Mouse (Mus musculus) forebrain, embryonic 15.5 days (tissue): ENCODE data around the gene Cacna1b. TPM values are rescaled to one million over a fixed set of nuclear protein-coding genes. Genes with fewer than 3 reads are reported as not detected.

Experiments
- ATAC-seq: fragments of 200-750 bp; cut with Nextera tagmentation; replicated peaks from 2 replicates; pipeline ENCODE4 v1.8.0; 2017; ENCODE audit warnings: mild to moderate bottlenecking, moderate TSS enrichment, moderate library complexity
- H3K27ac ChIP-seq: fragments of 300-500 bp; sonication (generic); replicated peaks from 2 replicates; pipeline ENCODE4 v1.5.1; 2015; ENCODE audit warnings: mild to moderate bottlenecking, inconsistent platforms
- H3K27me3 ChIP-seq: fragments of 300-500 bp; sonication (generic); 2 replicates; pipeline ENCODE4 v1.6.1; 2015; ENCODE audit warnings: inconsistent platforms
- H3K36me3 ChIP-seq: fragments of 300-500 bp; sonication (generic); 2 replicates; pipeline ENCODE4 v1.6.1; 2015; ENCODE audit warnings: mild to moderate bottlenecking, inconsistent platforms
- H3K4me1 ChIP-seq: fragments of 300-500 bp; sonication (generic); 2 replicates; pipeline ENCODE4 v1.6.1; 2015; ENCODE audit warnings: inconsistent platforms
- H3K4me2 ChIP-seq: fragments of 300-500 bp; sonication (generic); replicated peaks from 2 replicates; pipeline ENCODE4 v1.6.1; 2015; ENCODE audit warnings: mild to moderate bottlenecking, inconsistent platforms
- H3K4me3 ChIP-seq: fragments of 300-500 bp; sonication (generic); 2 replicates; pipeline ENCODE4 v1.5.1; 2015; ENCODE audit warnings: mild to moderate bottlenecking, inconsistent platforms
- H3K9ac ChIP-seq: fragments of 300-500 bp; sonication (generic); replicated peaks from 2 replicates; pipeline ENCODE4 v1.6.1; 2015; ENCODE audit warnings: mild to moderate bottlenecking, inconsistent platforms
- H3K9me3 ChIP-seq: fragments of 300-500 bp; sonication (generic); 2 replicates; pipeline ENCODE4 v1.6.1; 2016; ENCODE audit warnings: inconsistent platforms
- WGBS: fragments of 180-500 bp; shearing (Covaris S2); methylation state at CpG from one replicate; pipeline ENCODE4 v1.1.7; 2015; ENCODE audit warnings: mixed read lengths; 5-methylcytosine and 5-hydroxymethylcytosine counted together
- polyA plus RNA-seq: library from polyadenylated mRNA; unstranded; fragments of >200 nt; fragmentation: Nextera tagmentation; extraction: Ambion mirVana; gene quantifications from 2 replicates; pipeline ENCODE4 v1.2.1, GENCODE M21; 2015

Cacna1b gene
- polyA plus RNA-seq, 1 experiment from 2014 or later: 8.4 TPM

DNA sequence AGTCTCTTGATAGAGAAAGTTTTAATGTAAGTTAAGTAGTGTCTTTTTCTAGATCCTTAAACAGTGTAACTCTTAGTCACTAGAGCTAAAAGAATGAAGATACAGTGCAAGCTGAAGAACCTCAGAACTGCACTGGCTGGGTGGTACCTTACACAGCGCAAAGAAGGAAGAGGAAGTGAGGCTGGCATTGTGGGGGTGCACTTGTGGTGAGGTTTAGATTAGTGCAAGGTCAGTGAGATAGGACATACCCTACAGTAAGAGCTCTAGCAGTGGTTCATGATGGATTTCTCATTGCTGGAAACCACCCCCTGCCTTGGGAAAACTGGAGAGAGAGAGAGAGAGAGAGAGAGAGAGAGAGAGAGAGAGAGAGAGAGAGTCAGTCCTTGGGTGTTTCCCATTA lies 192.0 kb downstream of the Cacna1b start:
- Histone ChIP-seq H3K4me2 (no peak overlapping the region), H3K9ac (no peak overlapping the region), H3K27me3 (no peaks in the 10 kb centered on the region), H3K4me1 (no peaks in the 10 kb centered on the region), H3K4me3 (no peak overlapping the region), H3K9me3 (no peaks in the 10 kb centered on the region), H3K36me3 (no peaks in the 10 kb centered on the region), H3K27ac (no peak overlapping the region)
- no peak for ATAC-seq
- WGBS: 86% methylated on average over 1 of the region's 1 CpGs

DNA sequence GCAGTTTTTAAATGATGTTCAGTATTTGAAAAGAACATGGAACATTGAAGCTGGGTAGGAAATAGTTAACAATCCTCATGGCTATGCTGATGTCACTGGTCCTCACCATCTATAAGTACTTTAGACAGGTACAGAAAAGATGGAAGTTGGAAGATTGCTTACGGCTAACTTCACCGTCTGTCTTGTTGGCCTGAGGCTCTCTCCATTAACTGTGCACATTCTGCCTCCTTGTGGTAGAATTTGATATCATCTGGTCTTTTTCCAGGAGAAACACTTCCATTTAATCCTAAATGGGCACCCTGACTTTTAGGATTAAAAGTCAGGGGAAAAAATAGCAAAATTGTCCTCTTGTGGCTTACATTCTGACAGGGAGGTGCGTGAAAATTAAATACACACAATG lies 194.4 kb downstream of the Cacna1b start:
- Histone ChIP-seq H3K4me2 (no peak overlapping the region), H3K36me3 (no peaks in the 10 kb centered on the region), H3K4me3 (no peak overlapping the region), H3K9ac (no peak overlapping the region), H3K4me1 (no peaks in the 10 kb centered on the region), H3K27me3 (no peaks in the 10 kb centered on the region), H3K27ac (no peak overlapping the region), H3K9me3 (no peaks in the 10 kb centered on the region)
- 0 out of 2 replicates have a peak, but pooled peaks have one; percentile 38 for ATAC-seq
- WGBS: 10% methylated on average over 3 of the region's 3 CpGs

DNA sequence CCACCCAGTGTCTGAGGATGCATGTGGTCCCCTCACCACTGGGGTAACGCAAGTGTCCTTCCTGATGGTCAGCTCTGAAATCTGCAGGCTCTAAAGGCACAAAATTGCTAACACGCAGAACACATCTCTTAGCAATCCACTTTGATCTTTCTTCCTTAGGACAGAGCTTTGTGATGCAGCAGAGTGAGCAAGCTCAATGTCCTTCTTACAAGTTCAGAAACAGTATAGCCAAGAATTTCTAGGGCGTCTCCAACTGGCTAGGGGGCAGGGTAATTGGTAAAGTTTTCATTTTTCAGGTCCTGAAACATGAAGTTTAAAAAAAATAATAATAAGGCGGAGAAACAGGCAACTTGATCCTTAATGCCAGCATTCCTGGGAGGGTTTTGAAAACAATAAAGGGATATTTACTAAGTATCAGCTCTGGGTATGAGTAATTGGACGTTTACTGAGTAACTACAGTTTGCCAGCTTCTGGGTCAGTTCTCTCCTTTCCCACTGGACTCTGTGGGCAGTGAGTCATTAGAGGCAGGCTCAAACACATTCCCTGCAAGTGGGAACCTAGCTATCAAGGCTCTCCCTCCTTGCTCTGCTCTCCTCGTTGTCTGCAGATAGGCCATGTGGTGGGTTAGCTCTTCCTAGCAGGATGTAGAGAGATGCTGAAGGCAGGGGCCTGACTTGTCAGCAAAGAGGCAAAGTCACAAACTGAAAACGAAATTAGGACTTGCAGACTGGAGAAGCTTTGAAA lies 200.2 kb downstream of the Cacna1b start:
- Histone ChIP-seq H3K4me3 (no peak overlapping the region), H3K4me1 (no peaks in the 10 kb centered on the region), H3K36me3 (no peaks in the 10 kb centered on the region), H3K9ac (no peak overlapping the region), H3K27me3 (no peaks in the 10 kb centered on the region), H3K4me2 (no peak overlapping the region), H3K27ac (no peak overlapping the region), H3K9me3 (no peaks in the 10 kb centered on the region)
- no peak for ATAC-seq
- WGBS: 76% methylated on average over 7 of the region's 7 CpGs

DNA sequence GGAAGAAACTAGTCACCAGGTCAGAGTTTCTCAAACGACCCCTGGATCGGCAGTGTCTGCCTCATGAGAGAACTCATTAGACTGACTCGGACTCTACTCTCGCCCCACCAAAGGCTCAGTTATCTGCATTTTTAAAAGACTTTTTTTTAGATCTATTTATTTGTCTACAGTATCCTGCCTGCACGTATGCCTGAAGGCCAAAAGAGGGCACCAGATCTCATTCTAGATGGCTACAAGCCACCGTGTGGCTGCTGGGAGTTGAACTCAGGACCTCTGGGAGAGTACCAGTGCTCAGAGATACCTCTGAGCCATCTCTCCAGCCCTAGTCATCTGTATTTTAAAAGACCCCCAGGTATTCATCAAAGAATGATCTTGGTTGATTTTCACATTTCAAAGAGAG lies 201.0 kb downstream of the Cacna1b start:
- no peaks in the 10 kb centered on the region for H3K27me3 ChIP-seq
- H3K4me2 ChIP-seq: no peak overlapping the region
- H3K4me1 ChIP-seq: no peaks in the 10 kb centered on the region
- H3K9me3 ChIP-seq: no peaks in the 10 kb centered on the region
- H3K36me3 ChIP-seq: no peaks in the 10 kb centered on the region
- no peak overlapping the region for H3K27ac ChIP-seq
- no peak for ATAC-seq
- no peak overlapping the region for H3K9ac ChIP-seq
- H3K4me3 ChIP-seq: no peak overlapping the region
- WGBS: 81% methylated on average over 6 of the region's 6 CpGs

DNA sequence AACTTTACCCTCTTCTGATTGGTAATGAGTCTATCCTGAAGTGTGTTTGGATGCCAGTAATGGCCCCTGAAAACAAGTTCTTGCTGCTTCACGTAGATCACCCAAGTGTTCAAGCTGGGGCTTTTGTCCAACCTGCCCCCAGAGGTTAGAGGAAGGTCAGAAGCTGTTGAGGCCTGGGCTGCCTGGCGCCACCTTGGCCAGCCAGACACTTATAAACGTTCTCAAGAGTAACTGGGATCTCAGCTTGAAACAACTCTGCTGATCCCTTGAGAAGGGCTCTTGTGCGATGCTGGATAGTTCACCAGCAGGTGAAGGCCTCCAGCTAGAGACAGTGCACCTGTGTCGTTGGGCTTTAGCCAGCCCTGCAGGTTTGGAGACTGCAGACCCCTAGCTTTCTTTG lies 202.8 kb downstream of the Cacna1b start:
- H3K27ac ChIP-seq: no peak overlapping the region
- no peak overlapping the region for H3K9ac ChIP-seq
- no peaks in the 10 kb centered on the region for H3K4me1 ChIP-seq
- H3K4me2 ChIP-seq: no peak overlapping the region
- H3K27me3 ChIP-seq: no peaks in the 10 kb centered on the region
- no peaks in the 10 kb centered on the region for H3K9me3 ChIP-seq
- no peak overlapping the region for H3K4me3 ChIP-seq
- H3K36me3 ChIP-seq: no peaks in the 10 kb centered on the region
- WGBS: 80% methylated on average over 5 of the region's 5 CpGs
- ATAC-seq: no peak

DNA sequence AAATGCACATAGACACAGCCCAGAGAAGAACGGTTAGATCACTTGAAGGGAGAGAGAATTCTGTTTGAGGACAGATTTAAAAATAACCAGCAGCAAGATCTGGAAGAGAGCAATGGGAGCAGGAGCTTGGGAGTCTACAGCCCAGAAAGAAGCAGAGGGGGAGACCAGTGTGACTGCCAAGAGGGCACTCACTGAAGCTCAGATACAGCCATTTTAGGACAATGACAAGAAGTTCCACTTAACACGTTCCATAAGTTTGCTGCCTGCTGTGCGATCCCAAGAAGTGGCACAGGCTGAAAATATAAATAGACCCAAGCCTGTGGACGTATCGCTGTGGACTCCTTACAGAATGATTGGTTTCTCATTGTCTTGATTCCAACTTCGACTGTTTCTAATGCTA lies 206.6 kb downstream of the Cacna1b start:
- Histone ChIP-seq H3K4me2 (no peak overlapping the region), H3K9ac (no peak overlapping the region), H3K4me3 (no peak overlapping the region), H3K27me3 (no peaks in the 10 kb centered on the region), H3K36me3 (no peaks in the 10 kb centered on the region), H3K4me1 (no peaks in the 10 kb centered on the region), H3K27ac (no peak overlapping the region), H3K9me3 (no peaks in the 10 kb centered on the region)
- WGBS: 84% methylated on average over 6 of the region's 6 CpGs
- no peak for ATAC-seq

DNA sequence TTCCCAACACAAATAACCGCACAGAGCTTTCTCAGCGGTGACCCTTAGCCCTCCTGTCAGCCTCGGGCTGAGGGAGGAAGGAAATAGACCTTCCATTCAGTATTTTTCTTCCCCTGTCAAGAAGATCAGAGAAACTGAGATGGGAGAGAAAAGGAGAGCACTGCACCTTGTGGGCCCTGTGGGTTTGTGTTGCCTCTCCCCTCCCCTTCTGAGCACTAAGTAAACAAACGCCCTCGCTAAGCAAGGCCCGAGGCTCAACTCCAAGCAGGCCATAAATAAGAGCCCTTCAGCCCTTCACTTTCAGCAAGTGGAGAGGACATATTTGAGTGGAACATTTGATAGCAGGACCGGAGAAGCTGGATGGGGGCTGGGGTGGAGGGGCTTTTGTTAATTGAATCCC lies 209.0 kb downstream of the Cacna1b start:
- no peak overlapping the region for H3K4me2 ChIP-seq
- no peaks in the 10 kb centered on the region for H3K4me1 ChIP-seq
- H3K36me3 ChIP-seq: no peaks in the 10 kb centered on the region
- no peak for ATAC-seq
- H3K27ac ChIP-seq: no peak overlapping the region
- no peak overlapping the region for H3K9ac ChIP-seq
- WGBS: 62% methylated on average over 7 of the region's 7 CpGs
- H3K27me3 ChIP-seq: no peaks in the 10 kb centered on the region
- no peaks in the 10 kb centered on the region for H3K9me3 ChIP-seq
- H3K4me3 ChIP-seq: no peak overlapping the region

Other genes with a start within 250 kb of the Cacna1b start
- 129 and 132 TPM in 2 replicates for gene Ehmt1, start 156.5 kb upstream of the Cacna1b start, polyA plus RNA-seq
- 30.4 and 30.5 TPM in 2 replicates for gene Arrdc1, start 172.1 kb upstream of the Cacna1b start, polyA plus RNA-seq
- 21.5 and 22.6 TPM in 2 replicates for gene Zmynd19, start 186.6 kb upstream of the Cacna1b start, polyA plus RNA-seq
- 42.7 and 44.7 TPM in 2 replicates for gene Dph7, start 199.2 kb upstream of the Cacna1b start, polyA plus RNA-seq
- 149 and 159 TPM in 2 replicates for gene Mrpl41, start 211.9 kb upstream of the Cacna1b start, polyA plus RNA-seq
- 3.8 and 4.0 TPM in 2 replicates for gene Pnpla7, start 212.9 kb upstream of the Cacna1b start, polyA plus RNA-seq